Mouse (Mus musculus) left cerebral cortex, adult 9 months (tissue): Measurements from ENCODE around the gene Enpp7.

Experiments used
- DNase-seq, 2 experiments: peaks; one replicate each; pipeline ENCODE4 v3.0.0; 2022; ENCODE audit warnings: low spot score in 2 of 2

The Enpp7 gene

DNA sequence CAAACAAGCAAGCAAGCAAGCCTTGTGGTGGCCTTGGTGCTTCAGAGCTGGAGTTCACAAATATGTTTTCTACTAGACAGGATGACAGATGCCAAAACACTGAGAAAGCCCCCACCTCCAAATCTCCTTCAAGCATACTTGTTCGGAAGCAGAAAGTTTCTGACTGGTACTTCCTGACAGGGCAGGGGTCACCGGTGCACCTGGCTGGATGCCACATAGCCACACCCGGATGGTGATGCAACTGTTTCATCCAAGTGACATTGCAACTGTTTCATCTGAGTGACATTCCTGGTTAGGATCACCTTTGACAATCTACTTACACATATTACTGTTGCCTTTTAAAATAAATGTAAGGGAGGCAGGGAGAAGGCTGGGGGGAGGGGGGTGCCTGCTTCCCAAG is 9.2 kb downstream of the Enpp7 start:
- DNase-seq: no peak

DNA sequence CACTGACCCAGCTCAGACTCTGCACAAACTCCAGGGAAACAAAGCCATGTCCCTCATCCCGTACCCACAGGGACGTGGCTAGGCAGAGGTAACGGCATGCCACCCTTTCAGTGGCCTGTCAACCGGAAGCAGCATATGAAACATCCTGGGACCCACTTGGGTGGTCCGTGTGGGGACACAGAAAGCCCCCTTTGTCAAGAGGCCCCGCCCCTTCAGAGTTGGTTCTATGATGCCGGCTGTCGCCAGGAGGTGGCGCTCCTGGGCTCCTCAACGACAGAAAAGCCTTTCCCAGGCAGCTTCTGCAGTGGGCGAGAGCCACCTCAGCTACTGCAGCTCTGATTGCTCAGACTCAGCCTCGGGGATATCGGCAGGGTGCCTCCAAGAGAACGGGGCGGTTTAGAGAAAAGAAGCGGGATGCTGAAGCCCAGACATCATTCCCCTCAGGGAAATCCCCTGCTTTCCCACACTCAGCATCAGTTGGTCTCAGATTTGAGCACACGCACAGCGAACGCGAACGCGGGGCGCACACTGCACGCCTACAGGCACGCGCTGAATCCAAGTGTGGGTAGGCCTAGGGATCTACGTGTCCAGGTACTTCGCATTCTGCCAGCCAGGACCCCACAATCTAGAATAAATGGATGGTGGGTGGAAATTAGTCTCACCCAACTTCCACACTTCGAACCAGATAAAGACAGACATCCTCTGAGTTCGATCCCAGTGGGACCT is 10.7 kb downstream of the Enpp7 start:
- DNase-seq: peak; percentile 58 to 91

DNA sequence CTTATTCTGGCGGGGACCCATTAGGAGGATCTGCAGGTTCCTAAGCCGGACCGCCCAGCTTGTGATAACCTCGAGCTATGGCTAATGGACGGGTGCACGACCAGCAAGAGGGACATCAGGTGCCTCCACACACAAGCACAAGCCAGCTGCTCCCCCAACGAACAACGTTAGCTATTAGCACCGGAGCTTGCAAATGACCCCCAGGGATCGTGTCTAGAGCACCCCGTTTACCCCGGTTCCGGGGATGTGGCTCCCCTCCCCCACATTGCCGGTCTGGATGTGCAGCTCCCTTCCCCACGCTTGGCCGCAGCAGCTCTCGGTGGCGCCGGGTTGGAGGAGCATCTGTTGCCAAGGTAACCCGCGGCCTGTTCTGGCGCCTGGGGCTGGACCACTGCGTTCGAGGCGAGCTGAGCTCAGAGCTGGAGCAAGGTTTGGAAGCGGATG is 11.4 kb downstream of the Enpp7 start:
- peak in 1 of 2 experiments; percentile 37 for DNase-seq

DNA sequence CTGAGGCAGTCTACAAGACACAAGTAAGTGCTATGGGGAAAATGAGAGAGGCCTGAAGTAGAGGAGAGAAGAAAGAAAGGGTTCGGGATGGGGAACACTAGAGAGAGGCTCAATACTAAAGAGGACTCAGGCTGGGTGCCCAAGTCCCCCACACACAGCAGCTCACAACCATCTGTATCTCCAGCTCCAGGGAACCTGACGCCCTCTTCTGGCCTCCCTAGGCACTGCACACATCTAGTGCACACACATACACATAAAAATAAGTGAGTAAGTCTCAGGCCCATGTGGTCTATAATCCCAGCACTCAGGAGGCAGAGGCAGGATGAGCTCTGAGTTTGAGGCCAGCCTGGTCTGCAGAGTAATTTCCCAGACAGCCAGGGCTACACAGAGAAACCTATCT is 12.9 kb downstream of the Enpp7 start:
- DNase-seq: no peak

DNA sequence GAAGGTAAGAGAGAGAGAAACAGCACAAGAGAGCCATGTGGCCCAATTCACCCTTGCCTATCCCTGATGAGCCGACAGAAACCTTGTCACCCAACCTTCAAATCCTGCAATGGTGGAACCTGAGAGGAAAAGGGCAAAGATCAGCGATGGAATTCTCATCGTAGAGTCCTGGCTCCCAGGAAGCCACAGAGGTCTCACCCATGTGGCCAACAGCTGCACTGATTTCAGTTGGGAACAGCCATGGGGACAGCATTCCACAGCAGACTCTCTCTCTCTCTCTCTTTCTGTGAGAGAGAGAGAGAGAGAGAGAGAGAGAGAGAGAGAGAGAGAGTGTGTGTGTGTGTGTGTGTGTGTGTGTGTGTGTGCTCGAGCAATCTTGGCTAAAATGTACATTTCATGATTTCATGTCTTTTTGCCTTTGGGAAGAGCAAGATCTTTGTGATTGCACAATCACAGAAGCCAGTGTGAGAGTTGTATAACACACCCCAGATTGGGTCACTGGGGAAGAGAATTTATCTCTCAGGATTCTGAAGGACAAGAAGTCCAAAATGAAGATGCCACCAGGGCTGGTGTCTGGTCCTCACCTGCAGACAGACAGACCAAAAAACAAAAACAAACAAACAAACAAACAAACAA is 13.6 kb downstream of the Enpp7 start:
- DNase-seq: no peak

DNA sequence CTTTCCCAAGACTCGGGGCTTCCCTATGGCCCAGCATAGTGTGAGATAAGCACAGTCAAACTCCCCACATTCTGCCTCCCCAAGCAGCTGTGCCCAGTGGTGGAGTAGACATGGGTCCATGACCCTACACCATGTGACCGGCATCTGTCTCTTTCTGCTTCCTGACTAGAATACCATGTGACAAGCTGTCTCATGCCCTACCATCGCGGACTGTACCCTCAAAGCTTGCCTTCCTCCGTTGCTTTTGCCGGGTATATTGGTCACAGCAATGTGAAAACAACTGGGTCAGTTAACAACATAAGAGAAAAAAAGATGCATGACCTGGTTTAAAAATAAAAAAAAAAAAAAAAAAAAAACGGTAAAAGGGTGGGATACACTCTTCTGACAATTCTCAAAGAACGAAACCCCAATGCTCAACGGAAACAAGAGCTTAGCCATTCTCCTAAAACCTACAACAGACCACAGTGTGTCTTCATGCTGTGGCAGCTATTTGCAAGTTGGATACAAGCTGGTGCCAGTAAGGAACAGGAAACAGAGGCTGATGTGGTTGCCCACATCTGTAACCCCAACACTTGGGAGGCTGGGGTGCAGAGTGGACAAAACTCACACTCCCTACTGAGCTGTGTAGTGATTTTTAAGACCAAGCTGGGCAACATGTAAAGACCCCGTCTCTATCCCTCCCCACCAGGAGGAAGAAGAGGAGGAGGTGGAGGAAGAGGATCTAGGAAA is 17.7 kb downstream of the Enpp7 start:
- no peak for DNase-seq

DNA sequence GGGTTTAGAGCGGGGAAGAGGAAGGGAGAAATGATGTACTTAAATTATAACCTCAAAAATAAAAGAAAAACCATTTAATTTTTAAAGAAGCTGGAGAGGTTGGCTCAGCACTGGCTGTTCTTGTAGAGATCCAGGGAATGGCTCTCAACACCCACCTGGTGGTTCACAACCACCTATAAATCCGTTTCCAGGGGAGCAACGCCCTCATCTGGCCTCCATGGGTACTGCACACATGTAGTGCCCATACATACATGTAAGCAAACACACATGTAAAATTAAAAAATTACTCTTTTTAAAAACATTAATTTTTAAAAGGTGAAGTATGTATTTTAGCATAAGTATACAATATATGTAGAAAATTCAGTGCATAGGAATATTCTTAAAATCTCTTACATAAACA is 18.5 kb downstream of the Enpp7 start:
- DNase-seq: no peak

DNA sequence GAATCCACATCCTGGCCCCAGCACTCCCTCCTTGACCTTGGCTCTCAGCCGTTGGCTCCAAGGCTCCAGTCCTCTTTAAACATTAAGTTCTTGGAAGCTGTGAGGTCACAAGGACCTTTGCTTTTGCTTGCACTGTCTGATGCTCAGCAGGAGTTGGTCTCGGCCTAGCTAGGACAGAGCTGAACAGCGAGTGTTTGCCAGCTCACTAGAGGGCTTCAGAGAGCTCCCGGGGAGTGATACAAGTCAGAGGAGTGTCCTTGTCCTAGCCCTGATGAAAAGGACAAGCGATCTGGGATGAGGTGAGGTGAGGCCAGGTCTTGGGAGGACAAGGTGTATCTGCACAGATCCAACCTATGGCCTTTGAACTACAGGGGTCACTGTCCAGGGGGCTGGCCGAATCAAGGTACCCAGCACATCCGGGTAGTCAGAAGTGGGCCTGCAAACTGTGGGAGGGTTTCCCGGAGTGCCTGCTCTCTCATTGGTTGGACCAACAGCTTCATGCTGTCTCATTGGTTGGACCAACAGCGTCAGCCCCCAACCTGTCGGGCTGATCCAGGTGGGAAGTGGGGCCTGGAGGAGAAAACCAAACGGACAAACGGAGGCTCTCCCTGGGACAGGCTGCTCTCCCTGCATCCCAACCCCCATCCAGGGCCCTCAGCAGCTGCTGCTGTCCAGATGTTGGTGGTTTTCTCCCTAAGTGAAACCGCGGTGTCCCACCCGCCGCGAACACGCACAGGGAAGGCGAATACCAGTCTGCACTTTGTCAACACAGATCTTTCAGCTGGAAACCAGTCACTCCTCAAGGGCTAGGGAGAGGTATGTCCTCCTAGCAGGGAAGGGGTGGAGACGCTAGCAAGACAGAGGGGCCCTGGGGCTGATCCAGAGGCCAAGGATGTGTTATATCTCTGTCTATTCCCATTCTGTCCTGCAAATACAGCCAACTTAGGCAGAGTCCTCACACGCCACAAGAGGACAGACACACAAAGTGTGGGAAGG is 19.8 kb downstream of the Enpp7 start:
- no peak for DNase-seq

DNA sequence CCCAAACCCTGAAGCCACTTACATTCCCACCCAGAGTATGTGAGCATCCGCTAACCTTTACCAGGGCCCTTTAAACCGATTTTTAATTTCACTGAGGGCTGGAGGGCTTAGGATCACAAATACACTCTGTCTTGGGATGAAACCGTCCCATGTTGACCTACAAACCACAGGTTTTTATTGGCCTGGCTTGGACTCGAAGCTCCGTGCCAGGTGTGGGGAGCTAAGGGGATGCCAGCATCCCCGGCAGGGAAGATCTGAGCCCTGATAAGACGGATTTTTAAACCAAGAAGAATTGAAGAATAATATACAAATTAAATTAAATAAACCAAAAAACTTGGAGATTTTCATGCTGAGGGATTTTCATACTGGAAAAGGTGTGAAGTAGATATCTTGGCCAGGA is 26.5 kb downstream of the Enpp7 start:
- DNase-seq: no peak

DNA sequence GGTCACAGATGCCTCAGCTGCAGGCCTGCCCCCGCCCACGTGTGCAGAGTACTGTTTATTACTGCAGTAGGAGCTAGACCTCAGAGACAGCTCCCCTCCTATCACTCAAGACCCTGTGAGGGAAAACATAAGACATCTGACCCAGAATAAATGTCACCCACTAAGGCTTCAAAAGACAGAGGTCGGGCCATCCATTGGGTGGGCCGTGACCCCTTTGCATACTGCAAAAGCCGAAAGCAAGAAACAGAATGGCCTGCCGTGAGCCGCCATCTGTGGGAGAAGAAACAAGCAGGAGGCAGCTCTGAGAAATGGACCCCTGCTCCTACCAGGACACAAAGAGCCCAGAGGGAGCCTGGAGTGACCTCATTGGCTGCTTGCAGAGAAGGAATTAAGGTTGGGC is 29.5 kb downstream of the Enpp7 start:
- DNase-seq: no peak

DNA sequence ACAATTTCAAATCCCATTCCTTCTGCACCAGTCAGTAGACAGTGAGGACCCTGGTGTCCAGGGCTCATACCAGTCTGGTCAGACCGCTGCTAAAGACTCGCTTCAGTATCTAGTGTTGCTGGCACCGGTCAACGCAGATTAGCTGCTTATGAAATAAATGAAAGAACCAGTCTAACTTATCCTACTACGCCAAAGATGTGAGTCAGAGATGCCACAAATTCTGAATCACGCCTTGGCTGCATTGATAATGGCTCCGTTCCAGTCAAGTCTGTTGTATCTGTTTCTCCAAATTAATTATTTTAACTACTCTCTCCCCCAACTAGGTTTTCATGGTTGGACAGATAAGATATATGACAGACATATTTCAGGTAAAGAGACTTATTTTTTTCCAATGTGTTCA is 33.2 kb downstream of the Enpp7 start:
- DNase-seq: no peak

DNA sequence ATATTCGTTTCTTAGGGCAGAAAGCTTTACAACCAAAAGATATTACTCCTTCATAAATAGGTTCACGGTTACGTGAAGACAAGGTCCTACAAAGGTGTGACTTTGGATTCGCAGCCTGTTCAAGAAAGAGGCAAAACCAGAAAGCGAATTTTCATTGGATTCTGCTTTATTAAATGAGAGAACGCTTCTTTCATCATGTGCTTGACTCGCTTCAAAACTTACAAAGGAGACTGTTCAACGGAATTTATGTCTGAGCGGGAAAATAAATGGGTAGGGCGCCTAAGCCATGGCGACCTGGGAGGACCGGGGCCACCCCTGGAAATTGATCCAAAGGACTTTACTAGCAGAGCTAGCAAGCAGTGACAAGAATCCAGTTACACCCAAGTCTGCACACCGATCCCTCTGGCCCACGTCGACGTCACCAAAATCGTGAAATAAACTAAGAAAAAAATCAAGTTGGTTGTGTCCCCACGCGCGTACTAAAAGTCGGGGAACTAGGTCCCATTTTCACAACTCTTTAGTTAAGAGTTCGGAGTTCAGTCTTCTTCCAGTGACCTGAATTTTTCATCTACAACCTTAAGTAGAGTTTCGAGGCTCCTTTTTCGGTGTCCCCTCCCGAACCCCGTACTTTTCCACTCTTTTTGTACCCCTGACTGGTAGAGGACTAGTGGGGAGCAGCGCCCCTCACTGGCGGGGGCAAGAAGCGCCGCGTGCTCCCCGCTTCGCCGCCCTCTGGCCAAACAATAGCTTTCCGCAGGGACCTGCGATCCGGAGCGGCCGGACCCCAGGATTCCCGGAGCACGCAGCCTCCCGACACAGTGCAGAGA is 34.3 kb downstream of the Enpp7 start:
- no peak for DNase-seq

DNA sequence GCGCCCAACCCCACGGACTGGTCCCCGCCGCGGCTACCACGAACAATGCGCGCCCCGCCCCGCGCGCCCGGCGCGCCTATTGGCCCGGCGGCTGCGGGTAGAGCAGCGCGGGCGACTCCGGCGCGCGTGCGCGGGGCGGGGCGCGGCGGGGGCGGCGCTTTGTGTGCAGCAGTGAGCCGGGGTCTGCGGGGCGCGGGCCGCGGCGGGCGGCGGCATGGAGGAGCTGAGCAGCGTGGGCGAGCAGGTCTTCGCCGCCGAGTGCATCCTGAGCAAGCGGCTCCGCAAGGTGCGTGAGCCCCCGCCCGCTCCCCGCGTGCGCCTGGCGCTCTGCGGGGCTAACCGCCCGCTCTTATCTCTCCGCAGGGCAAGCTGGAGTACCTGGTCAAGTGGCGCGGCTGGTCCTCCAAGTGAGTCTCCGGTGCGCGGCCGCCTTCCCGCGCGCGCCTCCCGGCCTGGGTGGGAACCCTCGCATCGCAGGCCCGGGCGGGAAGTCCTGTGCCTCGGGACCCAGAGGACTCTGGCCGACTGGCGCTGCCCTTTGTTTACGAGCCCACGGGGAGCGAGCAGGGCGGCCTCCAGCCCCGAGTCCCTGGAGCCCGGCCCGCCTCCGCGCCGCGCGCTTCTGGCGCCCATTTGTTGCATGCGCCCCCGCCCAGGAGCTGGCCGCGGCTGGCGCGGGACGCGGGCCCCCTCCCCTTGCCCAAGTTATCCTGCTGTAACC is 35.1 kb downstream of the Enpp7 start, which contains the start of gene Cbx2:
Cbx2 (plus strand) TSS at position 68 of the 721 bp plus-strand sequence.
- peak in 1 of 2 experiments; percentile 67 for DNase-seq

DNA sequence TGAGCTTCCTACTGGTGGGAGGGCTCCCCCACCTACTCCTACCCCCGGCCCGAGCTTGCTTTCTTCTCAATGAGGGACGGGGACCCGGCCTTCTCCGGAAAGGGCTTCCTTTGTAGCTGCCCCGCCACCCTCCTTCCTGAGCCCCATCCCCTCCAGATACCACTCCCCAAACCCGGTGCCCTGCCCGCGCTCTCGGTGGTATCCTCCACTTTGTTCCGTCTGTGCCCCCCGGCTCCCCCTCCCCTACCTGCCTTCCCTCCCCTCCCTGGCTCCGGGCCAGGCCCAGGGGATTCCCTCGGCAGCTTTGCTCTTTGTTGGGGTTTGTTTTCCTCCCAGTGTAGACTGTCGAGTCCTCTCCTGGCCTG is 35.6 kb downstream of the Enpp7 start:
- DNase-seq: no peak

DNA sequence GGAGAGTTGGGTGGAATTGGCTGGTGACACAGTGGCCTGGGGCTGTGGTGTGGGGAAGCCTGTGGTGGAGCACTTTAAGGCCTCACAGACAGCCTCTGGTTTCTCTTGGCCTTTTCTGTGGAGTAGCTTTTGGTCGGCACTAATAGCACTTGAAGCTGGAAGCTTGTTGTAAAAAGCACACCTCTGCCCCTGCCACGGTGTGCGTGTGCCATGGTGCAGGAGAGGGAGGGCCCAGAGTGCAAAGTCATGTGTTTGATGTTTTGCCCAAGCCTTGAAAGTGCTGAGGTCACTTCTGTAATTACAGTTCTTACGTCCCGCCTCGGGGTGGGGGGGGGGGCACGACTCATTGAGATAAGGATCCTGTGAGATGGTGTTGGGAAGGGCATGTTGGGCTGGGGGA is 36.3 kb downstream of the Enpp7 start:
- DNase-seq: no peak

DNA sequence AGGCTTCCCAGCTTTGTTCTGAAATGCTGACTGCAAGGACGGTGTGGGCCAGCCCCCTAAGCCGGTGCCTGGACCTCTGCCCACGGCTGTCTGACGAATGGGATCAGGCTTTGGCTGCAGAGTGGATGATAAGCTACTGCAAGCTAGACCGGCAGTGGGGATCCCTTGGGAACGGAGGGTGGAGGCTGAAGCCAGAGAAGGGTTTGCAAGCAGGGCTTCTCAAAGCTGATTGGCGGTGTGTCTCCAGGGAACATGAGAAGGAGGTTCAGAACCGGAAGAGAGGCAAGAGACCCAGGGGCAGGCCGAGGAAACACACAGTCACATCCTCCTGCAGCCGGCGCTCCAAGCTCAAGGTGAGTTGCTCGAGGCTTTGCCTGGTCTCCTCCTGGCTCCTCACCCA is 38.2 kb downstream of the Enpp7 start:
- no peak for DNase-seq

DNA sequence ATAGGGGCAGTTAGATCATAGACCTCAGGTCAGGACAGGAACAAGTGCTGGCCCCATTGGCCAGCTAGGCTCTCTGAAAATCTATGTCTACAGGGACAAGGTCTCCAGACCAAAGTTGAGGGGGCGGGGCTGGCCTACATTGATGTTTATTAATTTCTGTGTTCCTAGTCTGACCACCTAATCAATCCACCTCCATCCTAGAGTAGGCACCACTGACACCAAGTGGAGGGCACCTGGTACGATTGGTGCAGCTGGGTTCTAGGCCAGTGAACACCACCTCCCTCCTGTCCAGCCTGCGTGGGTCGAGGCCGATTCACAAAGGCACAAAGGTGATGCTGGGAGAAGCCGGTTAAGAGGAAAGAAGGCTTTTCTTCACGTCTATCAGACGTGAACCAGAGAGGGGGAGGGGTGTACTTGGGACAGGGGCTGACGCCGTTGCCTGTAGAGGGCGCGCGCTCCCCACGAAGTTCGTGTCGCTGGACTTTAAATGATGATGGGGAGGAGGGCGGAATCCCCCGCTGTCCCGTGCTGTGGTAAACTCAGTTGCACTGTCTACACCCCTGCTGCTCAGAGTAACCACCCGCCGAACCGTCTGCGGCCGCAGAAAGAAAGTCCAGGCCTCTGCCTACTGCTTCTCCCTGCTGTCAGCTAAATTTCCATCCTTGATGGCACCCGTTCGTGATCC is 46.0 kb downstream of the Enpp7 start:
- peak in 1 of 2 experiments; percentile 76 for DNase-seq

DNA sequence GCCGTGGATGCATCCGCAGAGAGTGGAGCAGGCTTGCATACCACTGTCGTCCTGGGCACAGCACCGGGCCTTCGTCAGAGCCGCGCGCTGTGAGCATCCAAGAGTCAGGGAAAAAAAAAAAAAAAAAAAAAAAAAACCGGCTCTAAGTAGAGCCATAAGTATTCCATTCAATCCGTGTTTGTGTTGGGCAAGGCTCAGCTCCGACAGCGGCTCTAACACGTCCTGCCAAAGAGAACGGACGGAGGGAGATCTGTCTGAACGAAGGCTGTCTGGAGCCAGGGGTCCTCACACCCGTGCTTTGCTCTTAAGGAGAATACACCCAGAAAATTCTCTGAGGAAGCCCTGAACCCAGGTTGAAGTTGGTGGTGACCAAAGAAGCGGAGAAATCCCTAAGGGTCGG is 46.6 kb downstream of the Enpp7 start:
- DNase-seq: no peak

DNA sequence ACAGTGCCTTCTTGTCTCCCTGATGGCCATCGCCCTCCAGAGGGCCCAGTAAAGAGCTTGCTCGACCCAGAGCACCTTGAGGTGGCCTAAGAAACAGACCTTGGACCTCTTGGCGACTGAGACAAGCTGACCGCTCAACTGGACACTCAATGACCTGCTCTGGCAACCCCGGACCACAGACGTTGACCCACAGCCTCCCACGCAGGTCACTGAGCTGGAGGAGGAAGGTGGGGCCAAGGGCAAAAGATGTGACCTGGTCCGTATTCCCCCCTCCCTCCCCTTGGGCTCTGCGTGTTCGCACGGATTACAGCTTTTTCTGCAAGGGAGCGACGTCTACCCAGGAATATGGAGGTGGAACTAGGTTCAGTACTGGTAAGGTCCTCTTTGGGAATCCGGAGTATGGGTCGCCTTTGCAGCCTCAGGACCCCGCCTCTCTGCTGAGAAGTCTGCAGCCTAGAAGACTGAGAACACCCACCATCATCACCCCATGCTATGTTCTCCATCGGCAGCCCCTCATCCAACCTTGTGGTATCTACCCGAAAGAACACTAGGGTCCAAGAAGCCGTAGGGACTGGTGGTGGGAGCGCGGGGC is 47.2 kb downstream of the Enpp7 start:
- DNase-seq: no peak
